Mouse (Mus musculus): ENCODE data around the gene Sar1a. TPM values are rescaled to one million over a fixed set of nuclear protein-coding genes. Genes with fewer than 3 reads are reported as not detected.
A peak's percentile ranks its signal among the peaks of the same experiment; 100 is the strongest.

The Sar1a gene
- polyA plus RNA-seq, 1 experiment from 2014 or later, result 146 TPM

DNA sequence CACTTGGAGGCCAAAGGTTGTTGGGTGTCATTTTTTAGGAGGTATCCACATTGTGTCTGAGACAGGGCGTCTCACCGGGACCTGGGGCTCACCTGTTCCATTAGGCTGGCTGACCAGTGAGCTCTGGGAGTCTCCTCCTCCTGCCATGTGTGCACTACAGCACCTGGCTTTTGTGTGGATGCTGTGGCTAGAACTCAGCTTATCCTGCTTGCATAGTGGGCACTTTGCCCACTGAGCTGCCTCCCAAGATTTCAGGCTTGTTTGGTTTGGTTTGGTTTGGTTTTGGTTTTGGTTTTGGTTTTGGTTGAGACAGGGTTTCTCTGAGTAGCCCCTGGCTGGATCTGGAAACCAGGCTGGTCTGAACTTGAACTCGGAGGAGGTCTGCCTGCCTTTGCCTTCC lies 42.1 kb downstream of the Sar1a start:
- Histone ChIP-seq H3K9me3 (ENCODE audit: control insufficient read depth, low read length) (no peaks in the 10 kb centered on the region), H3K9ac (ENCODE audit: low read length) (no peak overlapping the region), H3K4me1 (replicated peaks; ENCODE audit: control insufficient read depth, insufficient read depth) (no peaks in the 10 kb centered on the region), H3K27me3 (ENCODE audit: control insufficient read depth, insufficient read depth, low read length) (no peaks in the 10 kb centered on the region), H3K36me3 (ENCODE audit: control insufficient read depth, insufficient read depth, low read length) (no peaks in the 10 kb centered on the region), H3K27ac (replicated peaks) (no peak overlapping the region), H3K4me2 (replicated peaks; ENCODE audit: low read depth) (no peak overlapping the region), H3K4me3 (ENCODE audit: low read depth, low read length) (no peak overlapping the region)
- ATAC-seq (ENCODE audit: low FRiP score, low TSS enrichment) (peak; percentile 51; the same call in 1 of the 2 replicates), DNase-seq (ENCODE audit: low spot score) (no peak)
- 67% methylated on average over 3 of the region's 3 CpGs for WGBS
- no peak for TF ChIP-seq EP300 (optimal IDR thresholded peaks at IDR 0.05)
- TF ChIP-seq CTCF (IDR thresholded peaks at IDR 0.05; ENCODE audit: low read depth), result no peak

- DNase-seq (ENCODE audit: low spot score) (no peak), ATAC-seq (ENCODE audit: low FRiP score, low TSS enrichment) (0 out of 2 replicates have a peak, but pooled peaks have one; percentile 21)
- Histone ChIP-seq H3K27ac (replicated peaks) (no peak overlapping the region), H3K27me3 (ENCODE audit: control insufficient read depth, insufficient read depth, low read length) (no peaks in the 10 kb centered on the region), H3K4me3 (ENCODE audit: low read depth, low read length) (no peak overlapping the region), H3K9me3 (ENCODE audit: control insufficient read depth, low read length) (no peaks in the 10 kb centered on the region), H3K36me3 (ENCODE audit: control insufficient read depth, insufficient read depth, low read length) (no peaks in the 10 kb centered on the region), H3K4me1 (replicated peaks; ENCODE audit: control insufficient read depth, insufficient read depth) (no peaks in the 10 kb centered on the region), H3K9ac (ENCODE audit: low read length) (no peak overlapping the region), H3K4me2 (replicated peaks; ENCODE audit: low read depth) (no peak overlapping the region)
- WGBS, result 64% methylated on average over 6 of the region's 6 CpGs
- TF ChIP-seq CTCF (IDR thresholded peaks at IDR 0.05; ENCODE audit: low read depth) (no peak), EP300 (optimal IDR thresholded peaks at IDR 0.05) (no peak)
Measured at GRCm38 (mm10) chr10:61723271-61723670, 43.2 kb downstream of the Sar1a start.

DNA sequence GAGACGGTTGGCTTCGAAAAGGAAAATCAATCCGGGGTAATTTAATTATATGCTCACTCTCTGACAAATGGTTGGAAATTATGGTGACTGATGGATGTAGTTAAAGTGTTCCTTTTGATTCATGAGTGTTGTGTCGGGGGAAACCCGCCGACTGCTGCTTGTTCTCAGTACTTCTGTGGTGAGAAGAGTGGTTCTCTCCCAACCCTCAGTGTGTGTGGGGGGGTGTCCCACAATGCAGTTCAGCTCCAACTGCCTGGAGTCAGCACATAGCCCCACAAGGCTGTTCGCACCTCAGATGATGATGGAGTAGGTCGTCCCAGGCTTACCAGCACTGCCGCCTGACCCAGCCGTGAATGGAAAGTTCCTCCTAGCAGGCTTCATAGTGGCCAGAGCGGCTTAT lies 49.1 kb downstream of the Sar1a start:
- ATAC-seq (ENCODE audit: low FRiP score, low TSS enrichment), result no peak

GRCm38 (mm10) chr10:61730171-61730570 lies 50.1 kb downstream of the Sar1a start:
- DNase-seq (ENCODE audit: low spot score), result no peak
- 97% methylated on average over 6 of the region's 6 CpGs for WGBS
- H3K9me3 ChIP-seq (ENCODE audit: control insufficient read depth, low read length), result no peaks in the 10 kb centered on the region
- H3K27me3 ChIP-seq (ENCODE audit: control insufficient read depth, insufficient read depth, low read length), result no peaks in the 10 kb centered on the region
- no peak overlapping the region for H3K9ac ChIP-seq (ENCODE audit: low read length)
- no peak for TF ChIP-seq EP300 (optimal IDR thresholded peaks at IDR 0.05)
- no peak for TF ChIP-seq CTCF (IDR thresholded peaks at IDR 0.05; ENCODE audit: low read depth)
- H3K27ac ChIP-seq (replicated peaks), result no peak overlapping the region
- H3K4me2 ChIP-seq (replicated peaks; ENCODE audit: low read depth), result no peak overlapping the region
- ATAC-seq (ENCODE audit: low FRiP score, low TSS enrichment), result no peak
- no peaks in the 10 kb centered on the region; the same call in 1 of the 2 replicates for H3K36me3 ChIP-seq (ENCODE audit: control insufficient read depth, insufficient read depth, low read length)
- no peak overlapping the region for H3K4me3 ChIP-seq (ENCODE audit: low read depth, low read length)
- H3K4me1 ChIP-seq (replicated peaks; ENCODE audit: control insufficient read depth, insufficient read depth), result no peaks in the 10 kb centered on the region

More for the DNA sequence above, 49.1 kb downstream of the Sar1a start:
- no peaks in the 10 kb centered on the region for H3K27me3 ChIP-seq (ENCODE audit: control insufficient read depth, insufficient read depth, low read length)
- no peak overlapping the region for H3K27ac ChIP-seq (replicated peaks)
- H3K9ac ChIP-seq (ENCODE audit: low read length), result no peak overlapping the region
- H3K9me3 ChIP-seq (ENCODE audit: control insufficient read depth, low read length), result no peaks in the 10 kb centered on the region
- no peaks in the 10 kb centered on the region; the same call in 1 of the 2 replicates for H3K36me3 ChIP-seq (ENCODE audit: control insufficient read depth, insufficient read depth, low read length)
- H3K4me1 ChIP-seq (replicated peaks; ENCODE audit: control insufficient read depth, insufficient read depth), result no peaks in the 10 kb centered on the region
- H3K4me3 ChIP-seq (ENCODE audit: low read depth, low read length), result no peak overlapping the region
- WGBS, result 55% methylated on average over 11 of the region's 11 CpGs
- no peak overlapping the region for H3K4me2 ChIP-seq (replicated peaks; ENCODE audit: low read depth)
- TF ChIP-seq EP300 (optimal IDR thresholded peaks at IDR 0.05) (no peak), CTCF (IDR thresholded peaks at IDR 0.05; ENCODE audit: low read depth) (no peak)
- no peak for DNase-seq (ENCODE audit: low spot score)

GRCm38 (mm10) chr10:61734377-61734776 lies 54.3 kb downstream of the Sar1a start:
- no peak overlapping the region for H3K4me3 ChIP-seq (ENCODE audit: low read depth, low read length)
- H3K36me3 ChIP-seq (ENCODE audit: control insufficient read depth, insufficient read depth, low read length), result no peaks in the 10 kb centered on the region; the same call in 1 of the 2 replicates
- WGBS, result 43% methylated on average over 3 of the region's 3 CpGs
- ATAC-seq (ENCODE audit: low FRiP score, low TSS enrichment) (peak; percentile 45), DNase-seq (ENCODE audit: low spot score) (peak; percentile 48)
- H3K27ac ChIP-seq (replicated peaks), result no peak overlapping the region
- TF ChIP-seq CTCF (IDR thresholded peaks at IDR 0.05; ENCODE audit: low read depth), result peak; percentile 91
- TF ChIP-seq EP300 (optimal IDR thresholded peaks at IDR 0.05), result no peak
- H3K4me2 ChIP-seq (replicated peaks; ENCODE audit: low read depth), result no peak overlapping the region
- no peaks in the 10 kb centered on the region for H3K27me3 ChIP-seq (ENCODE audit: control insufficient read depth, insufficient read depth, low read length)
- no peaks in the 10 kb centered on the region for H3K4me1 ChIP-seq (replicated peaks; ENCODE audit: control insufficient read depth, insufficient read depth)
- H3K9ac ChIP-seq (ENCODE audit: low read length), result no peak overlapping the region
- no peaks in the 10 kb centered on the region for H3K9me3 ChIP-seq (ENCODE audit: control insufficient read depth, low read length)

DNA sequence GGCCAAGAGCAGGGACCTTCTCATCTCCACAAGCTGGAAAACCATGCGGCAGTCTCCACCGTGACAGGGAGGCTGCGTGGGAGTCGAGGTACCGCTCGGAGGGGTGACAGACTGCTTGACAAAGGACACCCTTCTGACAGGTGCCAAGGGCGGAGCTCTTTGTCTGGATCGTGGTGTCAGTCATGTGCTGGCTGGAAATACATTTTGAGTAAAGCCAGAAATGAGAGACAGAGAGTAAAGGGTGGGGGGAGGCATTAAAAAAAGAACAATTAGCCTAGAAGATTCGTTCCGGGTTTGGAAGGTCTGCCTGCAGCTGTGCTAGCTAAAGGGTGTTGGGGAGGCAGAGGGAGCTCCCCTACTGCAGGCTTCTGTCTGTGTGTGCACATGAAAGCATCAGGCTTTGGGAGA lies 56.6 kb downstream of the Sar1a start:
- no peak for DNase-seq (ENCODE audit: low spot score)
- Histone ChIP-seq H3K27ac (replicated peaks) (no peak overlapping the region), H3K9me3 (ENCODE audit: control insufficient read depth, low read length) (no peaks in the 10 kb centered on the region), H3K27me3 (ENCODE audit: control insufficient read depth, insufficient read depth, low read length) (no peaks in the 10 kb centered on the region), H3K4me2 (replicated peaks; ENCODE audit: low read depth) (no peak overlapping the region), H3K9ac (ENCODE audit: low read length) (no peak overlapping the region), H3K4me3 (ENCODE audit: low read depth, low read length) (no peak overlapping the region), H3K36me3 (ENCODE audit: control insufficient read depth, insufficient read depth, low read length) (0 out of 2 replicates have a peak, but pooled peaks cover 5% of the 10 kb centered on the region), H3K4me1 (replicated peaks; ENCODE audit: control insufficient read depth, insufficient read depth) (no peaks in the 10 kb centered on the region)
- TF ChIP-seq EP300 (optimal IDR thresholded peaks at IDR 0.05), result no peak
- no peak for TF ChIP-seq CTCF (IDR thresholded peaks at IDR 0.05; ENCODE audit: low read depth)
- 61% methylated on average over 10 of the region's 10 CpGs for WGBS
- no peak for ATAC-seq (ENCODE audit: low FRiP score, low TSS enrichment)
